21 mouse cellular contexts compared by ENCODE assay signal in the genomic region with DNA sequence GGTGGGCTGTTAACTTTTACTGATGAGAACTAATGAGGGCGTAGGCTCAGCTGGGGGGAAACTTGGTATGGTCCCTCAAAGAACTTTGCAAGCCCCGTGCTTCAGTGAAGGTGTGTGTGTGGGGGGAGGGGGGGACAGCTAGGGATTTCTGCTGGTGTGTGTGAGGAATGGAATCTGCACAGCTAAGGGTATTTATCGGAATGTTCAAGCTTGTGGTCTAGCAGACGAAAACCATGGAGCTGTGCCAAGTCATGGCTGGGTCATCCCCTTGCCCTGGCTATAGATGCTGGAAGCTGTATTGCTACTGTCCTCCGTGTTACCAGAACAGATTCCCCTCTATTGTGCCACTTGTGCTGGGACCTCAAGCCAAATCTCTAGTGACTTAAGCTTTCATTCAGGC.
DNase-seq lines count a peak whose midpoint lies in the region; ATAC-seq lines count a peak whose summit lies in the region.
"Had no signal": no experiment of that assay in that cellular context is flagged by ENCODE, and none has a peak within 500 bp of the region (broad histone marks: within the 10 kb centered on the region; RNA-seq: fewer than 3 reads in every experiment).

No protein-coding gene starts in this region.

- H3K27me3 ChIP-seq in heart, embryonic 11.5 days (ENCODE audit: control insufficient read depth, insufficient read depth, low read length), result no peaks in the 10 kb centered on the region
- H3K27me3 ChIP-seq in hindbrain, embryonic 11.5 days (ENCODE audit: control insufficient read depth, insufficient read depth, low read length), result no peaks in the 10 kb centered on the region
- H3K27me3 ChIP-seq: CH12.LX; embryonic facial prominence, embryonic 13.5 days; forebrain, embryonic 15.5 days; hindbrain, embryonic 12.5 days; midbrain, embryonic 12.5 days; stomach, embryonic 15.5 days had no signal

- ATAC-seq in heart, embryonic 11.5 days (replicated peaks; ENCODE audit: insufficient number of reproducible peaks, low FRiP score, low TSS enrichment), result 0 out of 2 replicates have a peak, but pooled peaks have one; percentile 39
- ATAC-seq in hindbrain, embryonic 11.5 days (ENCODE audit: low FRiP score), result no peak
- ATAC-seq: forebrain, embryonic 15.5 days; liver, postnatal 0 days had no signal

- WGBS in heart, embryonic 11.5 days (ENCODE audit: insufficient replicate concordance), result 45% methylated on average over 5 of the region's 5 CpGs
- WGBS in hindbrain, embryonic 11.5 days, result 76% methylated on average over 5 of the region's 5 CpGs

- no peak overlapping the region for H3K4me2 ChIP-seq in heart, embryonic 11.5 days
- H3K4me2 ChIP-seq in hindbrain, embryonic 11.5 days (replicated peaks; ENCODE audit: low read depth, low read length), result no peak overlapping the region
- H3K4me2 ChIP-seq: embryonic facial prominence, embryonic 13.5 days; forebrain, embryonic 15.5 days; hindbrain, embryonic 12.5 days; midbrain, embryonic 12.5 days; stomach, embryonic 15.5 days had no signal

- peaks cover 2% of the 10 kb centered on the region; the same call in 1 of the 2 replicates for H3K4me1 ChIP-seq in heart, embryonic 11.5 days (ENCODE audit: control insufficient read depth, insufficient read depth, low read length)
- no peaks in the 10 kb centered on the region for H3K4me1 ChIP-seq in hindbrain, embryonic 11.5 days (replicated peaks; ENCODE audit: control insufficient read depth, insufficient read depth, low read length)
- H3K4me1 ChIP-seq: midbrain, embryonic 12.5 days; stomach, embryonic 15.5 days had no signal

- H3K36me3 ChIP-seq in heart, embryonic 11.5 days (ENCODE audit: control insufficient read depth, insufficient read depth, low read length), result no peaks in the 10 kb centered on the region
- no peaks in the 10 kb centered on the region for H3K36me3 ChIP-seq in hindbrain, embryonic 11.5 days (ENCODE audit: control insufficient read depth, insufficient read depth, low read length)
- H3K36me3 ChIP-seq: embryonic facial prominence, embryonic 13.5 days; forebrain, embryonic 15.5 days; hindbrain, embryonic 12.5 days; midbrain, embryonic 12.5 days; stomach, embryonic 15.5 days had no signal

- no peak overlapping the region for H3K4me3 ChIP-seq in heart, embryonic 11.5 days (ENCODE audit: low read depth, low read length)
- H3K4me3 ChIP-seq in hindbrain, embryonic 11.5 days (ENCODE audit: low read depth, low read length), result no peak overlapping the region
- H3K4me3 ChIP-seq: embryonic facial prominence, embryonic 13.5 days; forebrain, embryonic 15.5 days; hindbrain, embryonic 12.5 days; midbrain, embryonic 12.5 days; stomach, embryonic 15.5 days had no signal

- DNase-seq in heart, postnatal 36 days, result no peak
- peak; percentile 22 for DNase-seq in left cerebral cortex, postnatal 4 days
- no peak for DNase-seq in left cerebral cortex, postnatal 36 days (ENCODE audit: low spot score in 2 of 2)
- peak; percentile 27 for DNase-seq in forelimb bud, embryonic 11.5 days (ENCODE audit: low read depth, low spot score)
- DNase-seq in mesoderm, embryonic 11.5 days (ENCODE audit: low read depth, low spot score), result peak; percentile 15
- DNase-seq in hindbrain, embryonic 11.5 days (ENCODE audit: low spot score), result no peak
- DNase-seq: adrenal gland, adult 8-10 months; cerebellum, adult 9-10 months; gastrocnemius, postnatal 36 days; kidney, adult 18-20 months; liver; liver, postnatal 0 days; retina, postnatal 1 day; thymus, adult 2 months had no signal

- intact Hi-C loops in heart, postnatal 36 days (cut with DNase I), result no loop called here
- intact Hi-C loops in left cerebral cortex, postnatal 4 days (cut with DNase I), result no loop called here
- intact Hi-C loops in left cerebral cortex, postnatal 36 days (cut with DNase I), result no loop called here

- 0 out of 2 replicates have a peak, but pooled peaks cover 2% of the 10 kb centered on the region for H3K9me3 ChIP-seq in heart, embryonic 11.5 days (replicated peaks; ENCODE audit: control insufficient read depth, low read length)
- H3K9me3 ChIP-seq in hindbrain, embryonic 11.5 days (ENCODE audit: control insufficient read depth, low read length), result no peaks in the 10 kb centered on the region
- H3K9me3 ChIP-seq: embryonic facial prominence, embryonic 13.5 days; forebrain, embryonic 15.5 days; hindbrain, embryonic 12.5 days; midbrain, embryonic 12.5 days; stomach, embryonic 15.5 days had no signal

- H3K27ac ChIP-seq in heart, embryonic 11.5 days (ENCODE audit: low read depth, low read length), result no peak overlapping the region
- no peak overlapping the region for H3K27ac ChIP-seq in hindbrain, embryonic 11.5 days (ENCODE audit: low read depth, low read length)
- H3K27ac ChIP-seq: embryonic facial prominence, embryonic 13.5 days; forebrain, embryonic 15.5 days; hindbrain, embryonic 12.5 days; midbrain, embryonic 12.5 days; stomach, embryonic 15.5 days had no signal

- no peak overlapping the region for H3K9ac ChIP-seq in heart, embryonic 11.5 days (ENCODE audit: low read depth, low read length)
- no peak overlapping the region for H3K9ac ChIP-seq in hindbrain, embryonic 11.5 days (ENCODE audit: low read depth, low read length)
- H3K9ac ChIP-seq: embryonic facial prominence, embryonic 13.5 days; forebrain, embryonic 15.5 days; hindbrain, embryonic 12.5 days; liver, postnatal 0 days; midbrain, embryonic 12.5 days; stomach, embryonic 15.5 days had no signal

Comparison
In these comparisons a context has a peak if more than half of its experiments do, and no peak if none do; other contexts are left out.
1. DNase-seq: peak in left cerebral cortex, postnatal 4 days (single experiment), forelimb bud, embryonic 11.5 days (single experiment) and mesoderm, embryonic 11.5 days (single experiment); none in heart, postnatal 36 days (0 of 2), left cerebral cortex, postnatal 36 days (0 of 2) and hindbrain, embryonic 11.5 days (single experiment).